Comparison of ENCODE assay signal across 12 mouse cellular contexts in the genomic region with DNA sequence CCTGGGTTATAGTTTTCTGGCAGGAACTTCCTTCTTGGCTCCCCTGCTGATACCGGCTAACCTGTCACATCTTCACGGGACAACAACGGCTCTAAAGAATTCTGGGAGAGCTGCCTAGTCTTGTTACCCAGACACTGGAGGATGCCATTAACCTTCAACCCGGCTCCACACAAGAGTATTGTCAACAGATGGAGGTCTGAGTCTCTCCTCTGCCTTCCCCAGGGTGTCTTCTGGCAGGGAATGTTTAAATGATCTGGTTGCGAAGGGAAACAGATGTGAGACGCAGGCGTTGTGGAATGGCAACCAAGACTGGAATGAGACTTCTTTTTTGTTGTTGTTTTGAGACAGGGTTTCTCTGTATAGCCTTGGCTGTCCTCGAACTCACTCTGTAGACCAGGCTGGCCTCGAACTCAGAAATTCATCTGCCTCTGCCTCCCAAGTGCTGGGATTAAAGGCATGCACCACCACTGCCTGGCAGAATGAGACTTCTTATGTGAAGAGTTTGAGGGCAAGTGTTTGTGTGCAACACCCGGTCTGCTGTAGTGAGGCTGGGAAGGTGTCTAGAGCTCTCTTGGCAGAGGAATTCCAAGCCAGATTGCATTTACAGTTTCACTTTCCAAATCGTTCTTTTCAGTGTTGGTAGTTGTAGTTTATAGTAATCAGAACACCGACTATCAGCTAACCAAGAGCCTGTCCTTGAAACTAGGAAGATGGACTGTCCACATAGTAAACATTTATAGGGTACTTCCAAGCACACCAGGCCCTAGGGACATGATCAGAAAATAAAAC.
DNase-seq lines count a peak whose midpoint lies in the region; ATAC-seq lines count a peak whose summit lies in the region.
"Had no signal": no experiment of that assay in that cellular context is flagged by ENCODE, and none has a peak within 500 bp of the region (broad histone marks: within the 10 kb centered on the region; RNA-seq: fewer than 3 reads in every experiment).

No protein-coding gene starts in this region.

- no peaks in the 10 kb centered on the region for H3K27me3 ChIP-seq in hindbrain, embryonic 11.5 days (ENCODE audit: control insufficient read depth, insufficient read depth, low read length)
- H3K27me3 ChIP-seq in hindbrain, embryonic 14.5 days (ENCODE audit: control insufficient read depth, insufficient read depth, low read length): no peaks in the 10 kb centered on the region
- no peaks in the 10 kb centered on the region for H3K27me3 ChIP-seq in embryonic facial prominence, embryonic 11.5 days (ENCODE audit: control insufficient read depth, insufficient read depth, low read length)
- no peaks in the 10 kb centered on the region for H3K27me3 ChIP-seq in neural tube, embryonic 13.5 days
- H3K27me3 ChIP-seq: liver, embryonic 13.5 days had no signal

- H3K9ac ChIP-seq in hindbrain, embryonic 11.5 days (ENCODE audit: low read depth, low read length): no peak overlapping the region
- no peak overlapping the region for H3K9ac ChIP-seq in hindbrain, embryonic 14.5 days
- H3K9ac ChIP-seq in embryonic facial prominence, embryonic 11.5 days (replicated peaks; ENCODE audit: low read length): no peak overlapping the region
- H3K9ac ChIP-seq in neural tube, embryonic 13.5 days: no peak overlapping the region
- H3K9ac ChIP-seq: liver, embryonic 13.5 days had no signal

- no peak for ATAC-seq in hindbrain, embryonic 11.5 days (ENCODE audit: low FRiP score)
- no peak for ATAC-seq in hindbrain, embryonic 14.5 days (ENCODE audit: low FRiP score)
- no peak for ATAC-seq in embryonic facial prominence, embryonic 11.5 days (replicated peaks; ENCODE audit: insufficient number of reproducible peaks, low FRiP score, low TSS enrichment, low read depth)
- no peak for ATAC-seq in neural tube, embryonic 13.5 days (ENCODE audit: low read depth)

- H3K4me3 ChIP-seq in hindbrain, embryonic 11.5 days (ENCODE audit: low read depth, low read length): no peak overlapping the region
- no peak overlapping the region for H3K4me3 ChIP-seq in hindbrain, embryonic 14.5 days (replicated peaks; ENCODE audit: low read length)
- no peak overlapping the region for H3K4me3 ChIP-seq in embryonic facial prominence, embryonic 11.5 days (ENCODE audit: low read depth, low read length)
- H3K4me3 ChIP-seq in neural tube, embryonic 13.5 days: no peak overlapping the region
- H3K4me3 ChIP-seq: liver, embryonic 13.5 days had no signal

- DNase-seq in hindbrain, embryonic 11.5 days (ENCODE audit: low spot score): peak; percentile 24
- DNase-seq in hindbrain, embryonic 14.5 days (ENCODE audit: low spot score): no peak
- peak; percentile 48 for DNase-seq in embryonic facial prominence, embryonic 11.5 days (ENCODE audit: low spot score)
- peak; percentile 29 for DNase-seq in heart, postnatal 4 days
- DNase-seq in adrenal gland, adult 8-10 months: no peak
- DNase-seq in left cerebral cortex, adult 18-20 months (ENCODE audit: low spot score in 2 of 2): no peak
- DNase-seq in left cerebral cortex, postnatal 25 days (ENCODE audit: low spot score in 2 of 2): no peak
- DNase-seq: cerebellum, adult 2 months; liver, embryonic 13.5 days; right cerebral cortex, postnatal 25 days; thymus, adult 18-20 months had no signal

- no peaks in the 10 kb centered on the region for H3K4me1 ChIP-seq in hindbrain, embryonic 11.5 days (replicated peaks; ENCODE audit: control insufficient read depth, insufficient read depth, low read length)
- no peaks in the 10 kb centered on the region for H3K4me1 ChIP-seq in hindbrain, embryonic 14.5 days (replicated peaks; ENCODE audit: control insufficient read depth, insufficient read depth, low read length)
- H3K4me1 ChIP-seq in embryonic facial prominence, embryonic 11.5 days (ENCODE audit: control insufficient read depth, insufficient read depth, low read length): no peaks in the 10 kb centered on the region
- H3K4me1 ChIP-seq in neural tube, embryonic 13.5 days (replicated peaks): peaks cover 17% of the 10 kb centered on the region
- H3K4me1 ChIP-seq: liver, embryonic 13.5 days had no signal

- H3K9me3 ChIP-seq in hindbrain, embryonic 11.5 days (ENCODE audit: control insufficient read depth, low read length): no peaks in the 10 kb centered on the region
- no peaks in the 10 kb centered on the region for H3K9me3 ChIP-seq in hindbrain, embryonic 14.5 days (ENCODE audit: control insufficient read depth, low read length)
- H3K9me3 ChIP-seq in embryonic facial prominence, embryonic 11.5 days (replicated peaks; ENCODE audit: control insufficient read depth, low read length): no peaks in the 10 kb centered on the region
- no peaks in the 10 kb centered on the region for H3K9me3 ChIP-seq in neural tube, embryonic 13.5 days
- H3K9me3 ChIP-seq: liver, embryonic 13.5 days had no signal

- H3K27ac ChIP-seq in hindbrain, embryonic 11.5 days (ENCODE audit: low read depth, low read length): no peak overlapping the region
- no peak overlapping the region for H3K27ac ChIP-seq in hindbrain, embryonic 14.5 days
- no peak overlapping the region for H3K27ac ChIP-seq in embryonic facial prominence, embryonic 11.5 days (replicated peaks; ENCODE audit: low read depth, low read length)
- peak overlapping the region; percentile 5; the same call in 1 of the 2 replicates for H3K27ac ChIP-seq in neural tube, embryonic 13.5 days (replicated peaks)
- H3K27ac ChIP-seq: liver, embryonic 13.5 days had no signal

- intact Hi-C loops in left cerebral cortex, postnatal 25 days (cut with DNase I): no loop called here

- H3K36me3 ChIP-seq in hindbrain, embryonic 11.5 days (ENCODE audit: control insufficient read depth, insufficient read depth, low read length): no peaks in the 10 kb centered on the region
- no peaks in the 10 kb centered on the region for H3K36me3 ChIP-seq in hindbrain, embryonic 14.5 days (replicated peaks; ENCODE audit: control insufficient read depth, insufficient read depth)
- H3K36me3 ChIP-seq in embryonic facial prominence, embryonic 11.5 days (replicated peaks; ENCODE audit: control insufficient read depth, insufficient read depth, low read depth, low read length): no peaks in the 10 kb centered on the region
- no peaks in the 10 kb centered on the region for H3K36me3 ChIP-seq in neural tube, embryonic 13.5 days
- H3K36me3 ChIP-seq: liver, embryonic 13.5 days had no signal

- H3K4me2 ChIP-seq in hindbrain, embryonic 11.5 days (replicated peaks; ENCODE audit: low read depth, low read length): no peak overlapping the region
- H3K4me2 ChIP-seq in hindbrain, embryonic 14.5 days (replicated peaks): no peak overlapping the region
- H3K4me2 ChIP-seq in embryonic facial prominence, embryonic 11.5 days (ENCODE audit: low read depth, low read length): no peak overlapping the region
- H3K4me2 ChIP-seq in neural tube, embryonic 13.5 days: no peak overlapping the region
- H3K4me2 ChIP-seq: liver, embryonic 13.5 days had no signal

- 61% methylated on average over 12 of the region's 12 CpGs for WGBS in hindbrain, embryonic 11.5 days
- WGBS in hindbrain, embryonic 14.5 days: 61% methylated on average over 12 of the region's 12 CpGs
- WGBS in embryonic facial prominence, embryonic 11.5 days: 43% methylated on average over 12 of the region's 12 CpGs
- WGBS in neural tube, embryonic 13.5 days: 64% methylated on average over 12 of the region's 12 CpGs

Comparison
In these comparisons a context has a peak if more than half of its experiments do, and no peak if none do; other contexts are left out.
1. DNase-seq: peak in hindbrain, embryonic 11.5 days (single experiment), embryonic facial prominence, embryonic 11.5 days (single experiment) and heart, postnatal 4 days (single experiment); none in hindbrain, embryonic 14.5 days (single experiment), adrenal gland, adult 8-10 months (single experiment), left cerebral cortex, adult 18-20 months (0 of 2) and left cerebral cortex, postnatal 25 days (0 of 2).